Mouse (Mus musculus) embryo, embryonic 10 days (tissue): ENCODE results near the gene Ptdss2.

Experiments
- DNase-seq: peaks from one replicate; pipeline ENCODE4 v3.0.0-alpha.2; 2015; ENCODE audit warnings: low spot score

Ptdss2 gene

DNA sequence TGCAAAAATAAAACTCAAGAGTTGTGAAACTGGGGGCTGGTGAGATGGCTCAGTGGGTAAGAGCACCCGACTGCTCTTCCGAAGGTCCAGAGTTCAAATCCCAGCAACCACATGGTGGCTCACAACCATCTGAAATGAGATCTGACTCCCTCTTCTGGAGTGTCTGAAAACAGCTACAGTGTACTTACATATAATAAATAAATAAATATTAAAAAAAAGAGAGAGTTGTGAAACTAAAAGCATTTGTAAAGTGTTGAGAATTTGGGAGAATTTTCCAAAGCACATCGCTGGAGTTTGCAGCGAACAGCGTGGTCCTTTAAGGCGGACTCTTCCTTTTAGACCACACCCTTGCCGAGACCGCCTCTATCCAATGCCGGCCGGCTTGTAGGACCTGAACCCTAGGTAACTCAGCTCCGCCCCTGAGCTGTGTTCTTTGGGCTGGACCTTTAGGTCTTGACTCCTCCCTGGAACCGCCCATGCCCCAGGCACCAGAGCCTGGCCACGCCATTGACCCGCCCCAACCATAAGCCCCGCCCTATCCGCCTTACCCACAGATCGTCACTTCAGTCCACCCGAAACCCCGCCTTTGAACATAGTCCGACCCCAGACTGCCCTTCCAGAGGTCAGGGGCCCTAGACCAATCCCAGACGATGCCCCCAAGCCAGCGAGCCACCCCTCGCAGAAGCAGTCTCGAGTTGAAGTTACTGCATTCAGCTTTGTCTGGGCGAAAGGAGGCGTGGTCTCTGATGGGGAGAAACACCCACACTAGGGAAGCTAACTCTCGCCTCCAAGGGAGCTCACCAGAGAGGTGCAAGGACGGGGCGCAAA, 721 bp downstream of the Ptdss2 start:
- DNase-seq: peak; percentile 98

DNA sequence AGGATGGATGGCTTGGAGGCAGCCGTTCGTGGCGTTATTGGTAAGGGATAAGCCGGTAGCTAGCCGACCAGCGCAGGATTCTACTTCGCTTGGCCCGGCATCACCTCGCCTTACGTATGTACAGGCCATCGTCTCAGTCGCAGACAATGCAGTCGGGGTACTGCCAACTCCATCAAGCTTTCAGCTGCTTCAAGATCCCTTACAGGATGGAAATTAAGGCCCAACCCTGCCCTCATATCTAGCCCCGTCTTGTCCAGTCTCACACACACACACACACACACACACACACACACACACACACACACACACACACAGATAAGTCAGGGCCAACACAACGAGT, 1.3 kb downstream of the Ptdss2 start:
- DNase-seq: no peak

DNA sequence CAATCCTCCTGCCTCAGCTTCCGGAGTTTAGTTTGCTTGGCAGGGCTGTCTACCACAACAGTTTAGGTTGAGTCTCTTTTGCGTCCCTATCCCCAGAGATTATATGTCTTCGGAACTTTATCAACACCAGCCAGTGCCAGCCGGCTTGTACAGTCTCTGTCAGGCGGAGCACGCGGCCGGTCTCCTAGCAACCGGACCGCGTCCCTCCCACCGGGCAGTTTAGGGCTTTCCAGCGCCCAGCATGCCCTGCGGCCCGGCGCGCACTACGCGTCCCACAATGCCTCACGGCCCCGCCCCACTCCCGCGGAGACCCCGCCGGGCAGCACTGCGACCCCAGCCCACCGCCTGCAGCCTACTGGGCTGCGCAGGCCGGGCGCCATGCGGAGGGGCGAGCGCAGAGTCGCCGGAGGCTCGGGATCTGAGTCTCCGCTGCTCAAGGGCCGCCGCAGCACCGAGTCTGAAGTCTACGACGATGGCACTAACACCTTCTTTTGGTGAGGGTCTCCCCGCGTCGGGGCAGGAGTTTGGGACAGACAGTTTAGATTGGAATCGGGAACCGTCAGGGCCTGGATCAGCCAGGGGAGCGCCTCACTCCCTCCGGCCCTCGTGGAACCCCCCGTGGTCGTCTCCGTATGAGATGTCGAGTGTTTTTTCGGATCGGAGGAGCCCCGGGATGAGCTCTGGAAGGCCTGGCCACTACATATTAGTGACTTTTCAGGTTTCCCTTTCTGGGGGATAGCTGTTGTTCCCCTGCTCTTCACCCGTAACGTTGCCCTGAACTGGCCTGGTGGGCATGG, 9.0 kb downstream of the Ptdss2 start:
- DNase-seq: peak; percentile 98

DNA sequence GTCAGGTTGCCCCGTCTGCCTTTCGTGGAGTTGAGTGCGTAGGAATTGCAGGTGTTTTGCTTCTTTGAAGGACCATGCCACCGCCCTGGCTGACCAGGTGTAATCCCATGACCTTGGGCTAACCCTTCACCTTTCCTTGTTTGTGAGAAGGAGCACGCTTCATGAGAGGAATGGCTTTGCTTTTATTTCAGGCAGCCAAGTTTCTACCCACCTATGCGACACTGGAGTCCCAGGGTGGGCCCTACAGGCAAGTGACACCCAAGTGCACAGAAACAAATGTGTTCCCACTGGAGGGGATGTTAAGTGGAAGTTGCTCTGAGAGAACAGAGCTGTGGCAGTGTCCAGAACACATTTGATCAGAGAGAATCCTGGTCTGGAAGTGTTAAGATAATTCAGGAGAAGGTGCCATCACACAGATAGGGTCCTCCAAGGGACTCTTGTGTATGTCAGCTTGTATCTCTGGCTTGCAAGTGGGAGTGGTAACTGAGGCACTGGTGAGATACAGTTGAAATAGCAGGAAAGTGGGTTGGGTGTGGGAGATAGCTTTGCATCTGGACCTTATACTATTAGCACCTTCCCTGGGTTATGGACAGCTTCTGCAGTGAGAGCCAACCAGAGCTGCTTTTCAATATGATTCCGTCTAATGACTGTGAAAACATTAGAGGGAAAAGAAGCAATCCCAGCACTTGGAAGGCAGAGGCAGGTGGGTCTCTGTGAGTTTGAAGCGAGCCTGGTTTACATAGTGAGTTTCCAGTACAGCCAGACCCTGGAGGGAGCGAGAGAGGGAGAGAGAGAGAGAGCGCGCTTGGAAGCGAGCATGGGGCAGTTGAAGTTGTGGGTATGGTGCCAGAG, 9.9 kb downstream of the Ptdss2 start:
- DNase-seq: peak; percentile 13

DNA sequence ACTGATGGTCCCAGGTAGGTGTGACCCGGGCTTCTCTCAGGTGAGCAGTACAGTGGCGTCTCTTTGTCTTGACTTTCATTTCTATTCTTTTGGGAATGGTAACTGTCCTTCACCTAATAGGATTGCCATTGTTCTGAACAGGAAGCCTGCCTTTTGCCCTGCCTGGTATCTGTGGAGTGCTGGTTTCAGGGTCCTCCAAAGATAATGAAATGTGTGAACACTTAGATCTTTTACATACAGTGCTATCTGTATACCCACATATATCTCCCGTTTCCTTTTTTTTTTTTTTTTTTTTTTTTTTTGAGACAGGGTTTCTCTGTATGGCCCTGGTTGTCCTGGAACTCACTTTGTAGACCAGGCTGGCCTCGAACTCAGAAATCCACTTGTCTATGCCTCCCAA, 19.1 kb downstream of the Ptdss2 start:
- DNase-seq: no peak

DNA sequence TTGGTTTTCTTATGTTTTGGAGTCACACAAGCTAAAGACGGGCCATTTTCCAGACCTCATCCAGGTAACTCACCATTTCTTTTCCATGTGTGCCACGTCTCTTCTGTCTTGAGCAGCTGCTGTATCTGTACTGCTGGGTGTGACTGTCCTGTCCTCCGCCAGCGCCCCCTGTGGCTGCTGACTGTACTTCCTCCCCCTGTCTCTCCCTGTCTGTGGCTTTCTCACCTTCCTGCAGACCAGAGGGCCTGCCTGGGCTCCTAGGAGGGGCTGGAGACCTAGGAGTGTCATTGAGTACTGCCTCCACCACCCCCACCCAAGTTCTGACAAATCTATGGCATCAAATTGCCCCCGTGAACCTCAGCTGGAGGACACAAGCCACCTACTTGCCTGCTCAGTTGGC, 20.9 kb downstream of the Ptdss2 start:
- peak; percentile 33 for DNase-seq

DNA sequence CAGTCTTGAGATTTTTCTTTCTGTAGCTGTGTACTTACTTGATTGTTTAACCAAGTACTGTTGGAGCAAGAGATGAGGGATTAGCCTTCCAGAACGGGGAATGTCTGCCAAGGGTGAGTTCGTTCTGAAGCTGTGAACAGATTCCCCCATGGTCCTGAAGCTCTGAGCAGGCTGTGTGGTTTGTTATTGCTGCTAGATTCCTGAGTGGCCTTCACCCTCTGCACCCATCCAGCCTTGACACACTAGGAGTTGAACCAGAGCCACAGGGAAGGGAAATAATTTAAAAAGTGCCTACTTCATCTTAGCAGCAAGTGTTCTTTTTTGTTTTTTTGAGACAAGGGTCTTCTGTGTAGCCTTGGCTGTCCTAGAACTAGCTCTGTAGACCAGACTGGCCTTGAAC, 21.7 kb downstream of the Ptdss2 start:
- no peak for DNase-seq

DNA sequence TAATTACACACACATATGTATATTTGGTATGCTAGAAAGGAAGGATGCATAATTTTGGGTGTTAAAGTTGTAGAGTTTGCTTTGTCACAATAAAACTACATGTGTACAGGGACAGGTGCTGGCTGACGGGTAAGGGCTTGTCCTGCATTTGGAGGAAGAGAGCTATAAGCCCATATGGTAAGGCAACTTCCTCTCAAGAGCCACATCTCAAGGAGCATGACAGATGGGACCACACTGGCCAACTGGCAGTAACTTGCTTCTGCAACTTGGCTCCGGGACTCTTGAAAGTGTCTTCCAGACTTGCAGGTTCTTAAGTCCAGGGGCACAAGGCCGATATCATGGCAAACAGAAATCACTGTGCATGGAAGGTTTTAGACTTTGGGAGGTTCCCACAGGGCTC, 22.5 kb downstream of the Ptdss2 start:
- no peak for DNase-seq

DNA sequence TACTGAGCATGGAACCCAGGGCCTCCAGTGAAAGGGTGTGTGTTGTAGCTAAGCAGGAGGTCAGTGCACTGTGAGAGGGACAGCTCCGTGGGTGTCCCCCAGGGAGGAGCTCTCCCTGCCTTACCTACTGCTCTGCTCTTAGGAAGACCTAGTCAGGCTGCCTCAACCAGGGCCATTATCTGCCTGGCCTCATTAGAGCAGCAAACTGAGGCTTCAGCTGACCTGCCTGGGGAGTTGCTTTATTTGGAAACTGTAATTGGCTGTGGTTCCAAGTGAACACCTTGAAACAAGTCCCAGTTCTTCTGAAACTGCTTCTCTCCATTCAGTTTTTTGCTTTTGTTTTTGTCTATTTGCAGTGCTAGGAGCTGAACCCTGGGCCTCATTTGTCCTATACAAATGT, 23.2 kb downstream of the Ptdss2 start:
- no peak for DNase-seq

DNA sequence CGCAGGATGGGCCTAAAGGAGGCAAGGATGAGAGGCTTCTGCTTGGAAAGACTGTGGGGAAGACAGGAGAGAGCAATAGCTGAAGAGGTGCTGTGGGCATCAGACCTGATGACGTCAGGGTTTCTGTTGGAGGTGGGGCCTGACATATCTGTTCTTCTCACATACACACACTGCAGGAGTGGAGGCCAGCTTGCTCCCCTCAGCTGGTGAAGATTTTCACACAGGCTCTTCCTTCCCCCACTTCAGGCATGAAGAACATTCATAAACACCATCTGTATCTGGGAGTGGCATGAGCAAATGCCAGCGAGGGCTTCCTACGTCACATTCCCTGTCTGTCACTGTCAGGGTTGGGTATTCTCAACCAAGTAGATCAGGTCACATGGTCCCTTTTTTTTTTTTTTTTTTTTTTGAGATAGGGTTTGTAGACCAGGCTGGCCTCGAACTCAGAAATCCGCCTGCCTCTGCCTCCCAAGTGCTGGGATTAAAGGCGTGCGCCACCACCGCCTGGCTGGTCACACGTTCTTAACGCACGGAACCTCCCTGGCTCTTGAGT, 23.9 kb downstream of the Ptdss2 start:
- DNase-seq: no peak

DNA sequence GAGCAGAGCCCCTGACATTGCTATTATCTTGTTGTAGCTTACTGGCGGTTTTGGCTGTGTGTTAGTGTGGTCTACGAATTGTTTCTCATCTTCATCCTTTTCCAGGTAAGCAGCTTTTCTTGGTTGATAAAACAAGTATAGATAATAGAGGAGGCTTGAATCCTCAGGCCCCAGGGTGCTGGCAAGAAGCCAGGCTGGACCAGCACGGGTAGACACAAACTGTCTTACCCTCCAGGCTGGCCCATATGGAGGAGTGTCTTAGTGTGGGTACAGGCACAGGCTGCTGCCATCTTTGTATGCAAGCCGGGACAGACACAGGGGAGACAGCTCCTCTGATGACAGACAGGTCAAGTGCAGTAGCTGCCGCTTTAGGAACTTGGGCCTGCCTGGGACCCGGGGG, 24.9 kb downstream of the Ptdss2 start:
- no peak for DNase-seq

DNA sequence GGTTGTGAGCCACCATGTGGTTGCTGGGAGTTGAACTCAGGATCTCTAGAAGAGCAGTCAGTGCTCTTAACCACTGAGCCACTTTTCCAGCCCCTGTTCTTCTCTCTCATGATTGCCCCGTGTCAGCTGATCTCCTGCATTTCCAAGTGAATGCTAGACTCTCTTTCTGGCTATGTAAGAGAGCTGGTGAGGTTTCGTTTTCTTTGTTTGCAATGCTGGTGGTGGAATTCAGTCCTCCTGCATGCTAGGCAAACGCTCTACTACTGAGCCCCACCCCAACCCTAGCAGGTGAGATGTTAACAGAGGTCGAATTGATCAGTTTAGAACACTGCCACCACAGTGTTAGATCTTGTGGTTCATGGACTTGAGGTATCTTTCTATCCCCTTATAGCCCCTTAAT, 26.5 kb downstream of the Ptdss2 start:
- DNase-seq: no peak

DNA sequence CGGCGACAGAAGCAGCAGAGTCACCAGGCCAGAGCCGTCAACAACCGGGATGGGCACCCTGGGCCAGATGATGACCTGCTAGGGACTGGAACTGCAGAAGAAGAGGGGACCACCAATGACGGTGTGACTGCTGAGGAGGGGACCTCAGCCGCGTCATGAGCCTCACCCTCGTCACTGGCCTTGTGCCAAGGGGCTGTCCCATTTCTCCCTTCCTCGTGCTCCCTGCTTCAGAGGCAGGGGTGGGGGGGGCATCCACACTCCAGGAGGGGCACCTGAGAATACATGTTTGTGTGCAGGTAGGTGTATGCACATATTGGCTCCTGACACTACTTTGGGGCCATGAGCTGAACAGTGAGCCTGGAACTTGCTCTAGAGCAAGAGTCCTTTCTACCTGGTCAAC, 33.2 kb downstream of the Ptdss2 start:
- no peak for DNase-seq

DNA sequence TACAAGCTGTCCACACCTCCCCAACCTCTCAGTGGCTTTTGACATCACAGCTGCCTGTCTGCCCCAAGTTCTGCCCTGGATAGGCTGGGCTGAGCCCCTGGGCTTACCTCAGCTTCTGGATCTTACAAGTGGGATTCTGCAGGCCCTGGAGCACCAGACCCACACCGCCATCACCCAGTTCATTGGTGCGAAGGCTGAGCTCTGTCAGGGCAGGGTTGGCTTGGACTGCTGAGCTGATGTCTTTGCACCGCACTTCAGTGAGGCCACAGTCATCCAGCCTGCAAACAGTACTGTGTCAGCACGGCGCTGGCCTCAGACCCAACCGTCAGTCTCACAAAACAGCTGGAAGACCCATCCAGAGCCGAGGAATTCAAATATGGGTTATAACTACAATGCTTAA, 42.2 kb downstream of the Ptdss2 start:
- DNase-seq: no peak

DNA sequence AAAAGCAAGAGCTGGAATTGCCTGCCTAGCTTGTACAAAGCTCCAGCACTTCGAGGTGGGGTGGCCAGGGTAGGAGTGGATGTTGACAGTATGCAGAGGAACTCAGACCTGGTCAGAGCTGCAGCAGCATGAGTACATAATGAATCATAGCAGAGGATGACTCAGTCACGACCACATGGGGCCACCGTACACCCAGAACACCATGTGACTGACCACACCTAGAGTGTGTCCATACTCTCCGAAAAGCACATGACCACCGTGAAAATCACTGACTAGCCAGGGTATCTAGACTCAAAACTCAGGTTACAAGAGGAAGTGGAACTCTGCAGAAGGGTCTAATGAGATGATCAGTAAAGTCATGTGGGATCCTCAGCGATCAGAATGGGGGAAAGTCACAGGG, 42.7 kb downstream of the Ptdss2 start:
- no peak for DNase-seq

DNA sequence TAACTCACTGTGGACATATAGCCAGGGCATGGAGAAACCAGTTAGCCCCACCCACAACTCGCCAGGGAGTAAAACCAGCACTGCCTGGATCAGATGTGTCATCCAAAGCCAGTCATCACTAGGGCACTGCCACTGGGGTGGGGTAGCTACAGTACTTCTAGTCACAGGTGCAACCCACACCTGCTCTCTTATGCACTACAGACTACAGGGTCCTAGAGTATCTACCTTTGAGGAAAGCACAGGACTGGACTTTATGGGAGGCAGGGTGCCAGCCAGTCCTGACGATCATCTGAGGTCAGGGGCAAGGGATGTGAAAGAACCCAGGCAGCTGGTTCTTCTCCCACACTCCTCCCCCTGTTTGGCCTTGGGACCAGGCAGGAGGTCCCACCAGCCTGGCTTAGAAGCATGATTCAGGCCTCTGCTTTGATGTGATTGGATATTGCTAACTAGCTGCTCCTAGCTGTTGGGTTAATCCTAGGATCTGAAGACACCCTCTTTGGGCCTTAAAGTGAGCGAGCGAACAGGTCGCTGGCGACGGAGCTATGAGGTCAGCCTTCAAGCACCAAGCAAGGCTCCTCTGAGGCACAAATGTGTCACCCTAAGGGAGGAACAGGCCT, 45.8 kb downstream of the Ptdss2 start:
- DNase-seq: peak; percentile 32

DNA sequence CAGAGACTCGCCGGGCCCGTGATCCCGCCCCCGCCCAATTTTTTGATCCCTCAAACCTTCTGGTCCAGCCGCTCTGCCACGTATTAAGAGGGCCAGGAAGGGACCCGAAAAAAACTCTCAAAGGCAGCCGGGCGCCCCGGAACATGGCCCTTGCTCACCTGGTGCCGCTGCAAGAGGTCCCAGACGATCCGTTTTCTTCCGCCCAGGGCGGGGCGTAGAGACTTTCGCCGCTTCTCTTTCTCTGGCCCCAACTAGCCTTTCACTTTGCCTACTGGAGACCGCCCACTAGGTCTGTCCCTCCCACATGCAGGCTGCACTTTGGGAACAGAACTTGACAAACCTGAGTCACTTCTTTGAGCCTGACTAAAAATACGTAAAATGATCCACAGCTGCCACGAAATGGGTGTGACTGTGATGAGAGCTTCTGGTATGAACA, 46.4 kb downstream of the Ptdss2 start:
- peak; percentile 70 for DNase-seq

DNA sequence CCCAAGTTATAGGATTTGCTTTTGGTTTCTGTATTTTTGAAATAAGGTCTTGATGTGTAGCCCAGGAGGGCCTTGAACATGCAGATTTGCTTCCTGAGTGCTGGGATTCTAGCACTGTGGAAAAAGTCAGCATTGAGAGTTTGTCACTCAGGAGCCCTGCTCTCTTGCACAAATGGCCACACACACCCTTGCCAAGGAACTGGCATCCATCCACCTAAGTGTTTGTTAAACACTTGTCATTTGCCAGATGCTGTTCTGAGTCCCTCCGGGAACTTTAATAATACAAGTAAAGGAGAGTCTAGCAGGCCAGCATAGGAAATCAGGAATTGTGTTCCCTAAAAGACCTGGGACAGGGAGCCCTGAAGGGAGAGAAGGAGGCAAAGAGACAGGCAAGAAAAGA, 47.1 kb downstream of the Ptdss2 start:
- DNase-seq: no peak

DNA sequence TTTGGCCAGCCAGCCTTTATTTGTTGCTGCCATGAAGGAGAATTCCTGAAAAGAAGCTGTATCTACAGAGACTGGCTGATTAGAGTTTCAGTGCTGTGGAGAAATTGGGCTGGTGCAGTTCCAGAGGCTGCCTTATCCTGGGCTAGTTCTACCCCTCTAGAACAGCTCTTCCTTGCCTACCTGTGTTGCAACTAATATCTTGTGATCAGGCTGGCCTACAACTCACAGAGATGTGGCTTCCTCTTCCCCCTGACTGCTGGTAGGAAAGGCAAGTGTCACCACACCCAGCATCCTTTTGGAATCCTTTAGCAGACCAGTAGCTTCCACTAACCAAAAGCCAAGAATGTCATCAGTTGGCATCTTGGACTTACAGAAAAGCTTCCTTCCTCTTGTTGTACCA, 47.7 kb downstream of the Ptdss2 start:
- DNase-seq: no peak

DNA sequence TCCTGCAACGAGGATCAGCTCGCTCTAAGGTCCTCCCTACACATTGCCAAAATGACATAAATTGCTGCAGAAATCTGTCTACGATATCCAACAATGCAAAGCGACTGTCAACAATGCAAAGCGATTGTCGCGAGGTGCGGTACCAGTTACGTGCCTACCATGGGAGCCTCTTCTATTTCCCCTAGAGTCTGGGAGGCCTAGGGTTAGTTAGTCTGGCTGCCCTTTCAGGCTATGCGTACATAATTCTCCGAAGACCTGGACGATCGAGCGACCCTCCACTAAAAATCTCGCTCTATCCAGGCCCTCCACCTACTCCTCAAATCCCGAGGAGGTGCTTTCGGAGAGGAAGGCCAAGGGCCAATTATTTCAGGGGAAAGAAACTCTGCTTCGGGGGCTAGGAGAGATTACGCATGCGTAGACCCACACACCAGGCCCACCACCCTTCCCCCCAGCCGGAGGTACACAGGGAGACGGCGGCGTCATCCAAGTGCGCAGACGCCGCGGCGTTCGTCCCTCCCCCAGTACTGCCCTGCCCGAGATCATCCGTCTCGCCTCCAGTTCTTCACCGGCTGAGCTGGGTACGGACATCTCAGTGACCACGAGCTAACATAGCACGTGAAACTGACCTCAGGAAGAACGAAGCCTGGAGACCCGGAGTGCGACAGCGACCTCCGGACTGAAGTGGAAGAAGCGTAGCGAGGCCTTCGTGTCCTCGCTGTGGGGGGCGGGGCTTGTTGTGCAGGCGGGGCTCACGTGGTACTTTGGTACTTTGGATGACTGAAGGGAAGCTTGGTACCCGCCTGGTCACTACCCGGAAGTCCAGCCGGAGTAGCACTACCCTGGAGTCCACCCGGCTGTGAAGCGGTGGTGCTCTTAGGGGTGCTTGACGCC, 50.2 kb downstream of the Ptdss2 start, which contains the start of gene Rnh1:
TSS of gene Rnh1 (minus strand) at position 742 of the 891 bp plus-strand sequence.
- DNase-seq: peak; percentile 98
